Mouse (Mus musculus) liver, embryonic 11.5 days (tissue): ENCODE measurements around the gene Net1. TPM values are rescaled to one million over a fixed set of nuclear protein-coding genes. Genes with fewer than 3 reads are reported as not detected.
A peak's percentile ranks its signal among the peaks of the same experiment; 100 is the strongest.
"Not testable (repeated sequence)": the region's sequence is repeated elsewhere in the genome, so short reads cannot be mapped to it uniquely, and the experiment has no call there.

ENCODE experiments used
- ATAC-seq: fragments of 200-750 bp; cut with Nextera tagmentation; replicated peaks from 2 replicates; pipeline ENCODE4 v1.8.0; 2017; ENCODE audit warnings: moderate number of reproducible peaks, mild to moderate bottlenecking, moderate TSS enrichment, moderate library complexity; ENCODE audit not compliant: low FRiP score
- DNase-seq: peaks from one replicate; pipeline ENCODE4 v3.0.0-alpha.2; 2017; ENCODE audit warnings: low spot score
- H3K27ac ChIP-seq: fragments of 300-500 bp; sonication (generic); 2 replicates; pipeline ENCODE4 v1.5.1; 2014; ENCODE audit warnings: mild to moderate bottlenecking, low read depth, low read length, control low read depth
- H3K27me3 ChIP-seq: fragments of 300-500 bp; sonication (generic); replicated peaks from 2 replicates; pipeline ENCODE4 v1.6.1; 2014; ENCODE audit warnings: low read length, mixed read lengths; ENCODE audit not compliant: control insufficient read depth, insufficient read depth
- H3K36me3 ChIP-seq: fragments of 300-500 bp; sonication (generic); 2 replicates; pipeline ENCODE4 v1.6.1; 2014; ENCODE audit warnings: mild to moderate bottlenecking, low read length, moderate library complexity, mixed read lengths; ENCODE audit not compliant: control insufficient read depth, insufficient read depth
- H3K4me1 ChIP-seq: fragments of 300-500 bp; sonication (generic); replicated peaks from 2 replicates; pipeline ENCODE4 v1.6.1; 2014; ENCODE audit warnings: low read length, mixed read lengths; ENCODE audit not compliant: control insufficient read depth, insufficient read depth
- H3K4me2 ChIP-seq: fragments of 300-500 bp; sonication (generic); 2 replicates; pipeline ENCODE4 v1.6.1; 2014; ENCODE audit warnings: mild to moderate bottlenecking, control low read depth, moderate library complexity
- H3K4me3 ChIP-seq: fragments of 300-500 bp; sonication (generic); 2 replicates; pipeline ENCODE4 v1.5.1; 2014; ENCODE audit warnings: low read depth, low read length, control low read depth
- H3K9ac ChIP-seq: fragments of 300-500 bp; sonication (generic); 2 replicates; pipeline ENCODE4 v1.6.1; 2014; ENCODE audit warnings: low read depth, low read length, control low read depth
- H3K9me3 ChIP-seq: fragments of 300-500 bp; sonication (generic); 2 replicates; pipeline ENCODE4 v1.6.1; 2016; ENCODE audit warnings: low read length, inconsistent platforms, mixed read lengths; ENCODE audit not compliant: control insufficient read depth
- WGBS: fragments of 180-500 bp; shearing (Covaris S2); extraction: QIAGEN DNeasy Blood & Tissue Kit; methylation state at CpG from one replicate; pipeline ENCODE4 v1.1.7; 2014; 5-methylcytosine and 5-hydroxymethylcytosine counted together
- polyA plus RNA-seq: library from polyadenylated mRNA; unstranded; fragments of >200 nt; fragmentation: Nextera tagmentation; extraction: Ambion mirVana; gene quantifications from 2 replicates; pipeline ENCODE4 v1.2.1, GENCODE M21; 2014

Gene Net1
- polyA plus RNA-seq, 1 experiment from 2014 or later = 95.0 TPM

DNA sequence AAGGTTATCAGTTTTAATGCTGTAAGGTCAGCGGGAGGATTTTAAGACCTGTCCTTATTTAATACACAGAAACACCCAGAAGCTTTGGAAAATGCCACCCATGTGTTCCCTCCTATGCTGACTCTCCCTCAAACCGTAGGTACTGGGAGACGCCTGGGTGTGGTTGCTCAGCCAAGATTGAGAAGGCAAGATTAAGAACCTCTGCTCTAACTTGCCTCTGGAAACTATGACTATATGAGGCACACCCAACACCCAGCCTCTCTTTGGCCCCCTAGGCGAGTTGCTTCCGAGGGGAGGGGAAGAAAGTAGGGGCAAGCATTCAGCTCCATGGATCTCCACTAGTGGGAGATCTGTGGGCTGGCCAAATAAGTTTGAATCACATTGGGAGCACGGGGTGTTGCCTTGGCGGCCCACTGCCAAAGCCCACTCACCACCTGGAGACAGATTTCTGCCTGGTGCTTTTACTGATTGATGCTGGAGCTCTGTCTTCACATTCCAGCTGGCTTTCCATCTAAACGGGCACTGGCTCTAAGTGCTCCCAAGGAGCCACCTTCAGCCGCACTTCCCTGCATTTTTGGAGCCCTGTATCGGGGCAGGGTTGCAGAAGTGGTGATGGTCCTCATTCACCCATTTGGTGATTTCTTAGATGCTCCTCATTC, 55.0 kb downstream of the Net1 start:
- peak; percentile 52 for ATAC-seq
- no peak overlapping the region for H3K9ac ChIP-seq
- no peak for DNase-seq
- peaks cover 41% of the 10 kb centered on the region for H3K4me1 ChIP-seq
- peak overlapping the region; percentile 2; the same call in 1 of the 2 replicates for H3K4me2 ChIP-seq
- H3K27ac ChIP-seq = no peak overlapping the region
- 68% methylated on average over 10 of the region's 10 CpGs for WGBS
- H3K9me3 ChIP-seq = no peaks in the 10 kb centered on the region
- no peaks in the 10 kb centered on the region for H3K36me3 ChIP-seq
- no peak overlapping the region for H3K4me3 ChIP-seq
- no peaks in the 10 kb centered on the region for H3K27me3 ChIP-seq

DNA sequence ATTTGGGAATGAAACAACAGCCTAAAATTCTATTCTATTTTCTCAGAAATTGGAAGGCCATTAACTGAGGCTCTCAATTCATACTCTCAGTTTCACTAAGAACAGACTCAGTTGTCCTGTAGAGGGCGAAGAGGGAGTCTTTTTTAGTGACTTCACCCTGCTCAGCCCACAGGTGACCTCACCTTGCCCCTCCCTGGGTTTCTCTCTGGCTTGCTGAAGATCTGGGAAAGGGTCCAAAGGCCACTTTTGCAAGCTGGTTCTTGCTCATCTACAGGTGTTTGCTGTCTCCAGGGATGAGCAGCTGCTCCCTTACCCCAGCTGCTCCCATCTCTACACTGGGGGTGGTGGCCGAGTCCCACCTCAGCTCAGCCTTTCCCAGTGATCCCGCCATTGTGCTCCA, 55.7 kb downstream of the Net1 start:
- no peaks in the 10 kb centered on the region for H3K36me3 ChIP-seq
- H3K27me3 ChIP-seq = no peaks in the 10 kb centered on the region
- H3K9me3 ChIP-seq = no peaks in the 10 kb centered on the region
- H3K4me1 ChIP-seq = peaks cover 36% of the 10 kb centered on the region
- no peak overlapping the region for H3K4me2 ChIP-seq
- DNase-seq (no peak), ATAC-seq (no peak)
- no peak overlapping the region for H3K4me3 ChIP-seq
- no peak overlapping the region for H3K27ac ChIP-seq
- H3K9ac ChIP-seq = no peak overlapping the region
- WGBS = 76% methylated on average over 3 of the region's 3 CpGs

DNA sequence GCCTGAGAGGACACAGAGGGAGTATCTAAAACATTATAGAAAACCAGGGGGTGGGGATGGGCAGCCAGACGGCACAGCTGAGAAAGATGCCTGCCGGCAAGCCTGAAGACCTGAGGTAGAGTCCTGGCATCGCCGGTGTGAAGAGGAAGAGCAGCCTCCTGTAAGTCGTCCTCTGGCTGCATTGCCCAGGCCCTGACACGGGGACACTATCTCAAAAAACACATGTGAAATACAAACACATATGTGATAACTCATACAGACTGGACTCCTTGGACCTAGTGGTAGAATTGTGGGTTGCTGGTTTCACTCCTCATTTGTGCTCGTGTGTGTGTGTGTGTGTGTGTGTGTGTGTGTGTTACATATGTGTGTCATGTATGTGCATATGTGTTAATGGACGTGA, 56.8 kb downstream of the Net1 start:
- WGBS = 80% methylated on average over 8 of the region's 8 CpGs
- Histone ChIP-seq H3K4me1 (peaks cover 32% of the 10 kb centered on the region), H3K27ac (no peak overlapping the region; the same call in 1 of the 2 replicates), H3K27me3 (no peaks in the 10 kb centered on the region), H3K4me3 (no peak overlapping the region), H3K36me3 (no peaks in the 10 kb centered on the region), H3K9me3 (no peaks in the 10 kb centered on the region), H3K4me2 (no peak overlapping the region), H3K9ac (no peak overlapping the region)
- no peak for DNase-seq
- peak; percentile 66 for ATAC-seq

DNA sequence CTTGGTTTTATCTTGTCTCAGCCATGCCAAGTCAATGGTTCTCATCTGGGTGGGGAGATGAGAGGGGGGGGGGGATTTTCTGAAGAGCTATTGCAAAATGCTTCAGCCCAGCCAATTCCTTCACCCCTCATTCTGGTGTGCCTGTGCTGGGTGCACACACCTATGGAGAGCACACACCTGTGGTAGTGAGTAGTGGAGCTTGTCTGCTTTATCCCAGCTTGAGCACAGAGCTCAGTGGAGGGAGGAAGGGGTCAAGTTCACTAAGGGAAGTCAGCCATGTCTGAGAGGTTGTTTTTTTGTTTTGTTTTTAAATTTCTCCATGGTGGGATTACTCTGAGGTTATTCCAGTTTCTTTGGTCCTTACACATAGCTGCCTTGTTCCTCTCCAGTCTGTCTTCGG, 61.8 kb downstream of the Net1 start:
- no peaks in the 10 kb centered on the region for H3K9me3 ChIP-seq
- WGBS = 66% methylated on average over 1 of the region's 1 CpGs
- H3K4me3 ChIP-seq = no peak overlapping the region
- H3K4me1 ChIP-seq = no peaks in the 10 kb centered on the region; the same call in 1 of the 2 replicates
- no peak overlapping the region for H3K4me2 ChIP-seq
- ATAC-seq = no peak
- no peak overlapping the region for H3K9ac ChIP-seq
- no peaks in the 10 kb centered on the region for H3K36me3 ChIP-seq
- no peaks in the 10 kb centered on the region for H3K27me3 ChIP-seq
- no peak overlapping the region for H3K27ac ChIP-seq
- DNase-seq = no peak

DNA sequence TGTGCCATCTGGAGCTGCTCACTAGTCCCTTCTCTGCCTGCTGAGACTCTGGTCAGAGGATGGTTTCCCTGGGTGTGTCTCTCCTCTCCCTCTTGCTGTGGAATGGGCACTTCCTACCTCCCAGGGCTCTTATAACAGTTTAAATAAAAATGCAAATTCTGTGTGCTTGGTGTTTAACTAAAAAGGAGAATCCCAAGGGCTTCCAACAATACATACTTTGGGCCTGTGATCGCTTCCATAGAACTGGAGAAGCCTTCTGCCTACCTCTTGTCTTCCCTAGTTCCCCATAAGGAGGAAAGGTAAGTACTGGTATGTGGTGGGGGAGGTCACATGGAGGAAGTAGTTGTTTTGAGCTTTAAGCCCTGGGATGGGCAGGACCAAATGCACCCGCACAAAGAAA, 63.2 kb downstream of the Net1 start:
- H3K9me3 ChIP-seq = no peaks in the 10 kb centered on the region
- H3K4me3 ChIP-seq = no peak overlapping the region
- no peak for DNase-seq
- WGBS = 68% methylated on average over 2 of the region's 2 CpGs
- no peak overlapping the region for H3K27ac ChIP-seq
- no peak overlapping the region for H3K9ac ChIP-seq
- no peaks in the 10 kb centered on the region for H3K27me3 ChIP-seq
- H3K4me1 ChIP-seq = no peaks in the 10 kb centered on the region
- ATAC-seq = no peak
- no peak overlapping the region for H3K4me2 ChIP-seq
- H3K36me3 ChIP-seq = no peaks in the 10 kb centered on the region

DNA sequence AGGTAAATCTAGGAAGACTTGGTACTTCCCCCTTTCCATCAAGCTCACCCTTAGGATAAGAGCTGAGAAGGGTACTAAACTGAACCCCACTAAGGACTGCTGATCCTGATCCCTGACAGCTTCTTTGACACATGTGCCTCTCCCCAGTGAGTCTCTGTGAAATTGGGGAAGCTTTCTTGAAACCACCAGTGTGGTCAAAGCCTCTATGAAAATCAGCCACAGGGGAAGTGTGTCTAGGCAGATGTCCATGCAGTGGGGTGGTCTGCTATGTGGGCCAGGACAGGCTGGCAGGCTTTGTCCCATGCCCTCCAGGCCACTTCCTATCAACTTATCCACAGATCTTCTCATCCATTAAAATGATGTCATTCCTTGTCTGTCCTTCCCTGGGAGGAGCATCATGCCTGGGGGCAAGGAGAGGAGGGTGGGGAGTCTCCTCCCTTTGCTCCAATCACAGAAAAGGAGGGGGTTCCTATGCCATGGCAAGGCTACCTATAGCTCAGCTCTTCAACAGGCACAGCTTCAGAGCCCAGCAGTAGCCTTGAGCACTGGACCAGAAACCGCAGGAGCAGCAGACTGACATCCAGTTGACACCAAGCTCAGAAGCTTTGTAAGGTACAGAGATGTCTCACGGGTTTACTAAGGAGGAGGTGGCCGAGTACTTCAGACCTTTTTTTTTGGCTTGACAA, 64.2 kb downstream of the Net1 start, which contains the start of gene Calm5:
Calm5 (plus strand) TSS at position 526 of the 686 bp plus-strand sequence.
- 0 out of 2 replicates have a peak, but pooled peaks have one; percentile 25 for ATAC-seq

DNA sequence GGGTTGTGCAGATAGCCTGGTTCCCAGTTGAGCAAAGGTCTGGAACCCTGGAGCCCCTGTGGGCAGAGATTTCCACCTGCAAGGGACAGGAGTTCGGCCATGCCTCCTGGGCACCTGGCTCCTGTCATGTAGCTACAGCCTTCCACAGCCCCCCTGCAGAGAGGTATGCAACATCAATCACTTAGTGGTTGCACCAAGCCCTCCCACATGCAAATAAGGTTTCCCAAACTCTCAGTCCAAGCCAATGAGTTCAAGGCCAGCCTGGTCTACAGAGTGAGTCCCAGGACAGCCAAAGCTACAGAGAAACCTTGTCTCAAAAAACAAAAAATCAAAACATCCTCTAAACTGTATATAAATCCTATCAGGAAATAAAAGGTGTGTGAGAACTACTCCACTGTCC, 67.7 kb downstream of the Net1 start:
- Histone ChIP-seq H3K4me2 (no peak overlapping the region), H3K9ac (no peak overlapping the region), H3K27ac (no peak overlapping the region), H3K27me3 (no peaks in the 10 kb centered on the region), H3K4me1 (no peaks in the 10 kb centered on the region), H3K4me3 (no peak overlapping the region), H3K9me3 (no peaks in the 10 kb centered on the region), H3K36me3 (no peaks in the 10 kb centered on the region)
- 56% methylated on average over 1 of the region's 1 CpGs for WGBS
- no peak for ATAC-seq
- DNase-seq = no peak

More for the DNA sequence above, 64.2 kb downstream of the Net1 start, which contains the start of gene Calm5:
- not testable (repeated sequence) for H3K4me1 ChIP-seq, H3K36me3 ChIP-seq, H3K4me2 ChIP-seq, DNase-seq, H3K9me3 ChIP-seq, H3K4me3 ChIP-seq, H3K9ac ChIP-seq, H3K27me3 ChIP-seq, H3K27ac ChIP-seq
- WGBS = 71% methylated on average over 3 of the region's 3 CpGs

DNA sequence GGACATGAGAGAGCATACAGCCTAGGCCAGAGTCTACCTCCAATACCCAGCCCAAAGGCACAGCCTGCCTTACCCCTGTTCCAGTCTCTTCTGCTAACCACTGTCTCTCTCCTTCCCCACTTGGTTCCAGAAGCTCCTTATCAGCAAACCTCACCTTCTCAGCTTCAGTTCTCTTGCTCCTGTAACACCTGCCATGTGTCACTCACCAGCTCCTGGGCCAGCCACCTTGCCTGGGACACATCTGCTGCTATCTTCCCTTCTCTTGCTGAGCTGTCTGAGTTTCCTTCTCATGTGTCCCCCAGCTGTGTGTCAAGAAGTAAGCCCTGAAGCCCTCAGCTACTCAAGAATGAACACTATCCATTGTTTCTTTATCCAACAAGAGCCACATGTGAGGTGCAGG, 77.4 kb downstream of the Net1 start:
- H3K9ac ChIP-seq, H3K27me3 ChIP-seq, H3K4me3 ChIP-seq, H3K27ac ChIP-seq, H3K36me3 ChIP-seq, DNase-seq, H3K9me3 ChIP-seq, H3K4me1 ChIP-seq, H3K4me2 ChIP-seq: not testable (repeated sequence)
- peak; percentile 61 for ATAC-seq

DNA sequence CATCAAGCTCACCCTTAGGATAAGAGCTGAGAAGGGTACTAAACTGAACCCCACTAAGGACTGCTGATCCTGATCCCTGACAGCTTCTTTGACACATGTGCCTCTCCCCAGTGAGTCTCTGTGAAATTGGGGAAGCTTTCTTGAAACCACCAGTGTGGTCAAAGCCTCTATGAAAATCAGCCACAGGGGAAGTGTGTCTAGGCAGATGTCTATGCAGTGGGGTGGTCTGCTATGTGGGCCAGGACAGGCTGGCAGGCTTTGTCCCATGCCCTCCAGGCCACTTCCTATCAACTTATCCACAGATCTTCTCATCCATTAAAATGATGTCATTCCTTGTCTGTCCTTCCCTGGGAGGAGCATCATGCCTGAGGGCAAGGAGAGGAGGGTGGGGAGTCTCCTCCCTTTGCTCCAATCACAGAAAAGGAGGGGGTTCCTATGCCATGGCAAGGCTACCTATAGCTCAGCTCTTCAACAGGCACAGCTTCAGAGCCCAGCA, 80.7 kb downstream of the Net1 start, which contains the start of gene Calm4:
Calm4 (plus strand) TSS at position 446 of the 496 bp plus-strand sequence.
- not testable (repeated sequence) for H3K27ac ChIP-seq, H3K9me3 ChIP-seq, H3K36me3 ChIP-seq, H3K4me1 ChIP-seq, H3K9ac ChIP-seq, ATAC-seq, H3K27me3 ChIP-seq, H3K4me2 ChIP-seq, H3K4me3 ChIP-seq, DNase-seq
